Mouse (Mus musculus): Measurements from ENCODE around the gene Slc35g1. TPM values are rescaled to one million over a fixed set of nuclear protein-coding genes. Genes with fewer than 3 reads are reported as not detected.

Slc35g1 gene
- total RNA-seq, 4 experiments from 2014 or later, result 19.6 to 37.8 (median 29.9) TPM

Other genes starting within 250 kb of the Slc35g1 start
- 10 to 100 TPM; 13.3 to 20.3 (median 15.6) TPM for gene Fra10ac1, start 171.8 kb upstream of the Slc35g1 start, total RNA-seq (2022)
- under 1 TPM; 0.42 to 0.84 (median 0.56) TPM for gene Lgi1, start 131.4 kb upstream of the Slc35g1 start, total RNA-seq (2022)
- 10 to 100 TPM in 1 of 4 experiments, 1 to 10 TPM in 3; 5.2 to 10.2 (median 6.5) TPM for gene Plce1, start 85.1 kb downstream of the Slc35g1 start, total RNA-seq (2022)

Data from adrenal gland, adult 8-10 months (tissue).